Mouse (Mus musculus) E14TG2a.4 (cell line): Measurements from ENCODE around the gene Wrap53.
"Not testable (repeated sequence)": the region's sequence is repeated elsewhere in the genome, so short reads cannot be mapped to it uniquely, and the experiment has no call there.

Experiments used
- H3K27me3 ChIP-seq: 2 replicates; pipeline ENCODE4 v1.6.1; 2014; ENCODE audit warnings: low read length, control low read depth; ENCODE audit not compliant: insufficient read depth
- H3K36me3 ChIP-seq: 2 replicates; pipeline ENCODE4 v1.6.1; 2014; ENCODE audit warnings: low read length, control low read depth; ENCODE audit not compliant: insufficient read depth
- H3K4me1 ChIP-seq: replicated peaks from 2 replicates; pipeline ENCODE4 v1.6.1; 2014; ENCODE audit warnings: low read depth, low read length, control low read depth
- H3K4me3 ChIP-seq: replicated peaks from 2 replicates; pipeline ENCODE4 v1.5.1; 2014; ENCODE audit warnings: mild to moderate bottlenecking, low read length
- H3K9me3 ChIP-seq: 2 replicates; pipeline ENCODE4 v1.6.1; 2014; ENCODE audit warnings: low read length, control low read depth
- CTCF ChIP-seq: conservative IDR thresholded peaks from 2 replicates; pipeline ENCODE4 v1.5.1; 2014; ENCODE audit warnings: low read length
- NANOG ChIP-seq: IDR thresholded peaks from 2 replicates; pipeline ENCODE4 v1.6.1; 2014; ENCODE audit warnings: borderline replicate concordance, low read length, mixed read lengths
- POU5F1 ChIP-seq: IDR thresholded peaks from 2 replicates; pipeline ENCODE4 v1.6.1; 2014; ENCODE audit warnings: low read length, borderline replicate concordance

Wrap53 gene

DNA sequence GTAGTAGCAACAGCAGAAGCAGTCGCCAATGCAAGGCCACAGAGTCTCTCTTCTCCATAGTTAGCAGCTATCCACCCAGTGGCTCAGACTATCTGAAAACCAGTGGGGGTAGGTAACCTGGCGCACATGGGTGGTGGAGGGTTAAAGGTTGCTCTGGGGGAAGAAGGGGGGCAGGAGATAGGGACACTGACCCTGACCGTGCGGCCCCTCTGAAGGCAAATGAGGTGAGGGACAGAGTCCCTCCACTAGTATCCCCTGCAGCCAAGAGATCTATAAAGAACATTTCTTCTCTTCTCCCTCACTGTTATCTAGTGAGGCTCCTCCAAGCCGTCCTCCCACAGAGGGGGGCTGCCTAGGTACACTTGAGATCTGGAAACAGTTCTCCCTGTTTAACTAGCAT is 37.8 kb upstream of the Wrap53 start, which contains the start of gene Shbg:
TSS of gene Shbg (minus strand) at position 101 of the 400 bp plus-strand sequence.
- no peak for TF ChIP-seq CTCF
- no peak for TF ChIP-seq NANOG
- no peak for TF ChIP-seq POU5F1
- H3K27me3 ChIP-seq, result peaks cover 35% of the 10 kb centered on the region
- peaks cover 38% of the 10 kb centered on the region for H3K4me1 ChIP-seq
- H3K4me3 ChIP-seq, result no peak within 1 kb of the TSS
- H3K9me3 ChIP-seq, result no peaks in the 10 kb centered on the region
- no peaks in the 10 kb centered on the region for H3K36me3 ChIP-seq

GRCm38 (mm10) chr11:69616781-69617180 is 36.7 kb upstream of the Wrap53 start:
- no peaks in the 10 kb centered on the region for H3K9me3 ChIP-seq
- peaks cover 35% of the 10 kb centered on the region for H3K27me3 ChIP-seq
- H3K36me3 ChIP-seq, result no peaks in the 10 kb centered on the region
- peaks cover 33% of the 10 kb centered on the region for H3K4me1 ChIP-seq
- H3K4me3 ChIP-seq, result no peak overlapping the region
- TF ChIP-seq CTCF (no peak), NANOG (no peak), POU5F1 (no peak)

- Histone ChIP-seq H3K4me3 (peak overlapping the region; percentile 14; the same call in 1 of the 2 replicates), H3K4me1 (peaks cover 31% of the 10 kb centered on the region), H3K27me3 (peaks cover 38% of the 10 kb centered on the region)
- H3K9me3 ChIP-seq, H3K36me3 ChIP-seq: not testable (repeated sequence)
Observed at GRCm38 (mm10) chr11:69614257-69614588, 34.2 kb upstream of the Wrap53 start.

DNA sequence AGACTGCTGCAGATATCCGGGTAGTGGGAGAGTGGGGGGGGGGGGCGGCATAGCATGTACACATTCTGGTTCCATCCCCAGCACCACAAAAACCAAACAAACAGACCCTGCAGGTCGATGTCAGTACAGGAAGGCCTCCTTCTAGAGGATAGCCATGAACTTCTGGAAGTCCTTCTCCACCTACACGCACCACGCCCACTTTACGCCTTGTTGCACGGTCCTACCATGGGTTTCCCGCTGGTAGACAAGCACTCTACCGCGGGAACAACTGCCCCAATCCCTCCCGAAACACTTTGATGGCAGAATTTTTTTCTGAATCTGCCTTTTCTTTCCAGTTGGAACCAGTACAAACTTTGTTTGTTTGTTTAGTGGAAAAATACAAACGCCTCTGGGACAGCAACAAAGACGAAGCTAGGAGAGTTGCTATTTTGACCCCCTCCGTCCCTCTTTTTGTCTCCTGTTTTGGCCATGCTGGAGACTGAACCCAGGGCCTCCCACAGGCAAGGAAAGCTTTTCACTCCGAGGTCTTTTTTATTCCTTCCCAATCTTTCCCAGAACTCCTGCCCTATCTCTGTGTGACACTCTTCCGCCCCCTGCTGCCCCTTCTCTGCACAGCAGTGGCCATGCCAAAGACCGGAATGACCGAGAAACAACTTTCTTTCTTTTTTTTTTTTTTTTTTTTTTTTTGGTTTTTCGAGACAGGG is 33.6 kb upstream of the Wrap53 start:
- H3K27me3 ChIP-seq, result peaks cover 38% of the 10 kb centered on the region
- peak; percentile 85 for TF ChIP-seq CTCF
- TF ChIP-seq NANOG, result no peak
- H3K4me3 ChIP-seq, result peak overlapping the region; percentile 54
- peaks cover 36% of the 10 kb centered on the region for H3K4me1 ChIP-seq
- no peaks in the 10 kb centered on the region for H3K36me3 ChIP-seq
- H3K9me3 ChIP-seq, result no peaks in the 10 kb centered on the region

- peaks cover 13% of the 10 kb centered on the region for H3K27me3 ChIP-seq
- TF ChIP-seq NANOG (no peak), POU5F1 (no peak), CTCF (no peak)
- no peak overlapping the region for H3K4me3 ChIP-seq
- H3K9me3 ChIP-seq, result no peaks in the 10 kb centered on the region
- H3K4me1 ChIP-seq, result peaks cover 56% of the 10 kb centered on the region
- H3K36me3 ChIP-seq, result no peaks in the 10 kb centered on the region
Observed at GRCm38 (mm10) chr11:69610899-69611298, 30.8 kb upstream of the Wrap53 start.

DNA sequence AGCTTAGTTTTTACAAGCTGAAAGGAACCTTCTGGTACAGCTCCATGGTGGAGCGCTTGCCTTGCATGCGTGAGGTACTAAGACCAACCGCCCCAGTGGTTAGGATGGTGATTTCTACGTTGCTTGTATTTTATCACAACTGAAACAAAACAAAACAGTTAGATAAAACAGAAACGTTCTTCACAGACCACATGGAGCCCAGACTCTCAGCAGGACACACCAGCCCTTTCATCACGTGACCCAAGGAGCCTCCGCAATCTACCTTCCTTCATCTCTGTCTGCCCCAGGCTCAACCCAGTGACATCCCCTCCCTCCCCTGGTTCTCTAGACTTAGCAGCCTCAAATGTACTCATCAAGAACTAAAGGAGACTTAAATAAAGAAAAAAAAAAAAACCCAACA is 29.4 kb upstream of the Wrap53 start:
- Histone ChIP-seq H3K36me3 (no peaks in the 10 kb centered on the region), H3K9me3 (no peaks in the 10 kb centered on the region)
- TF ChIP-seq CTCF (no peak), POU5F1 (no peak), NANOG (no peak)

GRCm38 (mm10) chr11:69608525-69608924 is 28.5 kb upstream of the Wrap53 start:
- TF ChIP-seq CTCF (no peak), POU5F1 (no peak), NANOG (no peak)
- H3K9me3 ChIP-seq, result no peaks in the 10 kb centered on the region
- peaks cover 25% of the 10 kb centered on the region for H3K27me3 ChIP-seq
- H3K4me3 ChIP-seq, result no peak overlapping the region
- peaks cover 56% of the 10 kb centered on the region for H3K4me1 ChIP-seq
- H3K36me3 ChIP-seq, result no peaks in the 10 kb centered on the region

More for the DNA sequence above, 29.4 kb upstream of the Wrap53 start:
- H3K27me3 ChIP-seq, result peaks cover 16% of the 10 kb centered on the region
- no peak overlapping the region for H3K4me3 ChIP-seq
- H3K4me1 ChIP-seq, result peaks cover 54% of the 10 kb centered on the region

GRCm38 (mm10) chr11:69606832-69607231 is 26.8 kb upstream of the Wrap53 start:
- H3K4me3 ChIP-seq, result no peak overlapping the region
- H3K4me1 ChIP-seq, result peaks cover 59% of the 10 kb centered on the region
- no peaks in the 10 kb centered on the region for H3K9me3 ChIP-seq
- 0 out of 2 replicates have a peak, but pooled peaks cover under 1% of the 10 kb centered on the region for H3K36me3 ChIP-seq
- TF ChIP-seq NANOG (no peak), CTCF (no peak), POU5F1 (no peak)
- peaks cover 41% of the 10 kb centered on the region for H3K27me3 ChIP-seq

DNA sequence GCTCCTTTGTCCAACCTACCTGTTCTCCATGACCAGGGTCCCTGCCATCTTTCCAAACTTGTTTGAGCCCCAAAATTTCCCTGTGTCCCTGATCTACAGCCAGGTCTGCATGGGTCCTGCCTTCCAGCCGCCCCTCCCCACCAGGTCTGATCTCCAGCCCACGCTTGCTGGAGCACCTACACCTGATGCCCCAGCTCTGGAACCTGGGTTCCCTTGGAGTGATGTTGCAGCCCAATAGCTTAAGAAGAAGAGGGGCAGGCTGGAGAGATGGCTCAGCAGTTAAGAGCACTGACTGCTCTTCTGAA is 26.4 kb upstream of the Wrap53 start:
- TF ChIP-seq POU5F1 (no peak), NANOG (no peak), CTCF (no peak)

More for the DNA sequence above, 26.4 kb upstream of the Wrap53 start:
- H3K4me1 ChIP-seq, result peaks cover 63% of the 10 kb centered on the region
- peaks cover 41% of the 10 kb centered on the region for H3K27me3 ChIP-seq
- 0 out of 2 replicates have a peak, but pooled peaks cover 4% of the 10 kb centered on the region for H3K36me3 ChIP-seq
- H3K4me3 ChIP-seq, result peak overlapping the region; percentile 52
- H3K9me3 ChIP-seq, result no peaks in the 10 kb centered on the region
